Mouse (Mus musculus): ENCODE results near the gene Sv2a.

The Sv2a gene

DNA sequence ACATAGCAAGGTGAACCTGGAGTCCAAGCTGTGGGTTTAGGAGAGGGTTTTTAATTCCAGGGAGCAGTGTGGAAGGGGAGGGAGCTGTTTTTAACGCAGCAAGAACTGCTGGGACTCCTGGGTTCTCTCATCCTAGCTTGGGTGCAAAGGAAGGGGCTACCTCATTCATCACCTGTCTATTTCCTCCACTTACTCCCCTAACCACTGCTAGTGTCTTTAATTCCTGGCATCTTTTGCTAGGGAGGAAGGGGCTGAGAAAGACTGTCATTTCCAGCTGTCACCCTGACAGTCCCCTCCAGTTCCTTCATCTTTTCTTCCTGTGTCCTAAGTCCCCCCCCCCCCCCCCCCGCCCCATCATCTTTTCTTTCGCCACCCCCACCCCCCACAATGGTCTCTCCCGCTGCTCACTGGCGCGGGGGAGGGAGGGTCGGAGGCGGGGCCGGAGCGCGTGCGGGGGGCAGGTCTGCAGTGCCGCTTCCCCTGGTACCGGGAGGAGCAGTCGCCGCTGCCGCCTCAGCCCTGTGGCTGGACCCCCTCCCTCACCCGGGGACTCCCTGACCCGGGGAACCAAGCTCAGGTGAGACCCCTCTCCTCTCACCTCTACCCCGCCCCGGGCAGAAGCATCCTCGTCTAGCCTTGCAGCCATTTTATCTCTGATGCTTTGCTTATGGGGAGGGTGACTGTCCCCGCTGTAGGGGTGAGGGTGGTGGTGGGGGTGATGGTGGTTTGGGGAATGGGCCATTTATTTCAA, at the start of gene Sv2a:
TSS of gene Sv2a (plus strand) at position 425 of the 751 bp plus-strand sequence.
- ChIA-PET CTCF (no interaction called here), POLR2A (interaction anchor here (0.6 to 4.6 kb wide), 14 partner anchors 8 to 237 kb away, joined by 3 to 24 read pairs (median 4); partner anchors contain the start of genes Bola1 (in 1 of the 4), Hist2h2ab (in 1 of the 4), Mtmr11 (in 1 of the 4) and Sf3b4 (in 1 of the 4))

DNA sequence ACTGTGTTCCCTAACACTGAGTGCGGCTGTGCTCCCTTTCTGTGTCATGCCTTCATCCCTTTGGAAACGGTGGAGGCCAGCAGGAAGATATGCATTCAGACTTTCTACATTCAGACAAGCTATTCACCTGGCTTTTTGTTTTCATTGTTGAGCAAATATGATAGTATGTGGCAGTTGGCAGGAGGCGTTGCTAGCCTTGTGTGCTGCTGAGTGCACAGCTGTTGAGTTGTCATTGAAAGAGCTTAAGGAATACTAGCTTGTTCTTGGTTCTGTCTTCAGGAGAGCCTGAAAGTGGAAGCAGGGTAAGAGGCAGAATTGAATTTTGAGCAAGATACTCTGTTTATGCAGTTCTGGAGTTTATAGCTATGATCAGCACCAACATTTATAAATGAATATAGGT, 48.5 kb upstream of the Sv2a start:
- ChIA-PET CTCF (interaction anchor here in 1 of 4 experiments (1.2 to 2.0 kb wide), 2 partner anchors 15 to 52 kb away, joined by 3 to 7 read pairs; no protein-coding TSS in a partner anchor), POLR2A (interaction anchor here in 3 of 4 experiments (0.6 to 1.8 kb wide), 8 partner anchors 14 to 146 kb away, joined by 3 to 6 read pairs (median 3); partner anchors contain the start of genes Mtmr11 (in 1 of the 3) and Vps45 (in 1 of the 3))

DNA sequence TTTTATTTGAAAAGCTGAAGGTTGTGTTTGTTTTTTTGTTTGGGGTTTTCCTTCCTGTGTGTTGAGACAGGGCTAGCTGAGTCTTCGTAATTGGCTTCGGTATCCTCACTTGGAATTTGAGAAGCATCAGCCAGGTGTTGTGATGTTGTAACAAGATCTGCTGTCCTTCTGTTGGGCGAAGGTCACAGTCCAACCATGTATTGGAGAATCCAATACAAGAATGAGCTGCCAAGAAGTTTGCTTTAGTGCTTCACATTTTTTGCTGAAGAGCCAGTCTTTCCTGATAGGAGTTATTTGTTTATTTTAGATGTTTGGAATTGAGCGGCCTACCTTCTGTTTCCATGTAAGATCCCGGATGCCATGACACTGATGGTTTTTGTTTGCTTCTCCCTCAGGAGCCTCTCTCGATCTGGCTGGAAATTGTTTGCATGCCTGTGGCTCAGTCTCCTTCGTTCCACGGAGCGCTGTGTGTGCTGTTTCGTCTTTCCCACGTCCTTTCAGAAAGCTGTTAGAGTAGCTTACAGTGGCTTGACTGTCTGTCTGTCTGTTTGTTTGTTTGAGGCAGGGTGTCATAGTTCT, 47.5 kb upstream of the Sv2a start:
- CTCF ChIA-PET, result interaction anchor here in 3 of 4 experiments (0.6 to 2.0 kb wide), 4 partner anchors 14 to 385 kb away, joined by 3 to 7 read pairs (median 3); no protein-coding TSS in a partner anchor
- POLR2A ChIA-PET, result interaction anchor here in 2 of 4 experiments (0.9 to 1.9 kb wide), 6 partner anchors 13 to 174 kb away, joined by 3 to 6 read pairs (median 3); partner anchors contain the start of genes Mtmr11 (in 1 of the 2) and Vps45 (in 1 of the 2)

DNA sequence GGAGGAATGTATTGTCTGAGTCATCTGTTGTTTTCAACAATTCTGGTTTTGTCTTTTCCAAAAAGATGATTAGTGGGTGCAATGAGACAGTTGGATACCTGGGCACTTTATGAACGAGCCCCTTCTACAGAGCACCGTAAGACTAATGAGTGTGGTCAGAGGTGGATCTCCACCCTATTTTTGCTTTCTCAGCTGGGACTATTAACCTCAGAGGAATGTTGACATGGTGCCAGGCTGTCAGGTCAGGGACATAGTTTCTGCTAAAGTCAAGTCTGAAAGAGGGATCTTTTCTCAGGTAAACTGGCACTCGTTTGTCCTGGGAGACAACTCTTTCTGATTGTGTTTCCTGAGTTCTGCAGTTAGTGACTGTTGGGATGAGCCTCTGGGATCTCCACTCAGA, 45.9 kb upstream of the Sv2a start:
- ChIA-PET CTCF (interaction anchor here in 1 of 4 experiments (0.6 kb wide), 1 partner anchor 1390 kb away, joined by 9 read pairs; no protein-coding TSS in a partner anchor), POLR2A (interaction anchor here in 1 of 4 experiments (0.6 to 0.7 kb wide), 3 partner anchors 33 to 696 kb away, joined by 3 to 4 read pairs (median 3); no protein-coding TSS in a partner anchor)

DNA sequence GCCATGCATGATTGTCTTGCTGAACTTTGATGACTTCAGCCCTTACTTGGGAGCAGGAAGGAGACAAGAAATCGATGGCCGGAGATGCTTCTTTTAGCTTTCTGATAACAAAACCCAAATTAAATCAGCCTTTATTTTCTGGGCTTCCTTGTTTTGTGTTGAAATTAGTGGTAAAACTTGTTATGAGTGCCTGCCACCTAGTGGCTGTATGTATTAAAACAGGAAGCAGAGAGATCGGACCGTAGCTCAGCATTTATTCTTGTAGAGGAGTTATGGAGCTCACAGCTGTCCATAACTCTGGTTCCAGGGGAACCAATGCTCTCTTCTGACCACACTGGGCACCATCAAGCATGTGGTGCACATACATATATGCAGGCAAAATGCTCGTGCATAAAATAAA, 33.0 kb upstream of the Sv2a start:
- CTCF ChIA-PET, result interaction anchor here (0.7 to 2.2 kb wide), 37 partner anchors 10 to 217 kb away, joined by 3 to 21 read pairs (median 4); partner anchors contain the start of gene Mtmr11 (in 1 of the 4)
- POLR2A ChIA-PET, result interaction anchor here in 3 of 4 experiments (0.7 to 1.5 kb wide), 24 partner anchors 12 to 209 kb away, joined by 3 to 6 read pairs (median 3); partner anchors contain the start of genes Mtmr11 (in 1 of the 3) and Otud7b (in 1 of the 3)

DNA sequence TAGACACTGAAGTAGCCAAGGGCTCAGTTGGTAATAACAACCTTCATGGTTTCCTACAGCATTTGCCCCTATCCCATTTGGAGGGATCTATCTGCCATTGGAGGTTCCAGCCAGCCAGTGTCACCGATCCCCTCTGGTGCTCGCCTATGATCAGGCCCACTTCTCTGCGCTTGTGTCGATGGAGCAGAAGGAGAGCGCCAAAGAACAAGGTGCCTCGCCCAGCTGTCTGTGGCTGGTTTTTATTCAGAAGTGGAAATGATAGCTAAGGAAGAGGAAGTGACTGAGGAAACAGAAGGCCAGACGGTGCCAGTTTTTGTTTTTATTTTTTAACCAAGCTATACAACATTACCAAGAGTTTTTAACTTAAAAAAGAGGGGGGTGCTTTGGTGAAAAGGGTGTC, 29.1 kb upstream of the Sv2a start:
- POLR2A ChIA-PET, result interaction anchor here in 2 of 4 experiments (1.0 to 3.0 kb wide), 7 partner anchors 9 to 122 kb away, joined by 3 to 25 read pairs (median 5); partner anchors contain the start of genes Hist2h2ac (in 1 of the 2), Hist2h2be (in 1 of the 2) and Mtmr11 (in 1 of the 2)

DNA sequence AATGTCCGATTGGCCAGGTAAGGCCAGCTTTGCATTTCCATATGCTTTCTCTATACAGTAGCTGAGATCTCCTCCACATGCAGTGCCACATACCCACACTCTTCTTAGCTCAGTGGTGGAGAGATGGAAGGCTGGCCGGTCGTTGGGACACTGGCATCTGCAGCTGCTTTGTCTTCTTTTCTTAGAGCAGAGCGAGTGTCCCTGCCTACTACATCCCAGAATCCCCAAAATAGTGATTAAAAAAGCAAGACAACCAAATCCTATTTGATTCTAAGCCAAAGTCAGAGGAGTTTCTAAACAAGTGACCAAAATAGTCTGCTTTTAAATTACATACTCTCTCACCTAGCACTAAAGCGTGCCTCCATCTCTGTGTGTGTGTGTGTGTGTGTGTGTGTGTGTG, 28.3 kb upstream of the Sv2a start:
- ChIA-PET CTCF (interaction anchor here in 1 of 4 experiments (1.9 kb wide), 1 partner anchor 72 kb away, joined by 4 read pairs; no protein-coding TSS in a partner anchor), POLR2A (interaction anchor here in 2 of 4 experiments (0.9 to 3.0 kb wide), 4 partner anchors 8 to 83 kb away, joined by 3 to 25 read pairs (median 5); partner anchors contain the start of gene Mtmr11 (in 1 of the 2))

More for the DNA sequence above, 29.1 kb upstream of the Sv2a start:
- CTCF ChIA-PET, result no interaction called here

DNA sequence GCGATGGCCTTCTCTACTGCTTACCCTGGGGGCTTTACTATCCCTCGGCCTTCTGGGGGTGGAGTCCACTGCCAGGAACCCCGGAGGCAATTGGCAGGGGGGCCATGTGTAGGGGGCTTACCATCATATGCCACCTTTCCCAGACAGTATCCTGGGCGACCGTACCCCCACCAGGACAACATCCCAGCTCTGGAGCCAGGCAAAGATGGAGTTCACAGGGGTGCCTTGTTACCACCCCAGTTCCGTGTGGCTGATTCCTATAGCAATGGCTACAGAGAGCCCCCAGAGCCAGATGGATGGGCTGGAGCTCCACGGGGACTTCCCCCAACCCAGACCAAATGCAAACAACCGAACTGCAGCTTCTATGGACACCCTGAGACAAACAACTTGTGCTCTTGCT, 25.4 kb upstream of the Sv2a start:
- ChIA-PET POLR2A (interaction anchor here in 3 of 4 experiments (0.5 to 2.9 kb wide), 17 partner anchors 10 to 1193 kb away, joined by 3 to 13 read pairs (median 3); partner anchors contain the start of genes Hist2h2ac (in 2 of the 3), Hist2h2be (in 2 of the 3), Bola1 (in 1 of the 3) and Hist2h2ab (in 1 of the 3)), CTCF (interaction anchor here (0.6 to 1.9 kb wide), 7 partner anchors 62 to 189 kb away, joined by 3 to 6 read pairs (median 3); no protein-coding TSS in a partner anchor)

DNA sequence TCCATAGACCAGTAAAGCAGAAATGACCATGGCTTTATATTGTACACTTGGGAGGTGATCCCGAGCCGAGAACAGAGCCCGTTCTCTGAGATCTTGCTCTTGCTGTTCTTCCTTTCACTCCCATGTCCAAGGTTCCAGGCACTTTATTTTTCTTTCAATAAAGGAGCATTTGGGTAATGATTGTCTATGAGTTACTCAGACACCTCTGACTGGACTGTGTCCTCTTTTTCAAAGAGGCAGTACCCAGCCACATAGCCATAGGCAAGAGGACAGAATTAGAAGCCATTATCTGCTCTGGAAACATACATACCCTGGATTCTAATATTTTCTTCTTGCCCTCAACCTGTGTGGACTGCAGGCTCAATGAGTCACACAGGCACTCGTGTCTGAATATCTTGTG, 21.1 kb upstream of the Sv2a start:
- ChIA-PET POLR2A (interaction anchor here (0.7 to 5.0 kb wide), 27 partner anchors 8 to 624 kb away, joined by 3 to 87 read pairs (median 6); partner anchors contain the start of genes Bola1 (in 3 of the 4), Hist2h2ab (in 3 of the 4), Hist2h2ac (in 2 of the 4) and Hist2h2be (in 2 of the 4)), CTCF (interaction anchor here in 2 of 4 experiments (1.8 to 3.1 kb wide), 3 partner anchors 12 to 79 kb away, joined by 5 to 13 read pairs (median 8); no protein-coding TSS in a partner anchor)

DNA sequence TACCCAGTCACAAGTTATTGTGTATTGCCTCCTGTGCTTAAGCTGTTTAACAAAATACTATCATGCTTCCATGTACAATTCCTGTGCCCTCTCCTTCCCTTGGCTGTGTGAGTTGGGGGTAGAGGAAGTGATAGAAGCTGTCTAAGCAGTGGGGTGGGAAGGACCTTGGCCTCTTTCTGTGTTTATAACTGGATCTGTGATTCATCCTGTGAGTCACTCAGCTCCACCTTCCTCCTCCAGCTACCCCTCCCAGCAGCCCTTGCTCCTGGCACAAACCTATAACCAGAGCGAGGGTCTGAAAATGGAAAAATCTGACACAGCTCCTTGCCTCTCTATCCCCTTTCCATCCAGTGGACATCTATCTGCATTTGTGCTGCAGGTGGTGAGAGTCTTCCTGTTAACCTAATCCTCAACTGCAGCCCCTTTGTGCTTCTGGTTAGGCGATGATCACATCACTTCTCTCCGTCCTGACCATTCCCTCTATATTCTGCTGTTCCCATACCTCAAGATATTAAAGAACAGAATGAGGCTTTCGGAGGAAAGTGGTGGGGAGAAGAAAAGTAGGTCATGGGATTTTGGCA, 20.6 kb upstream of the Sv2a start:
- ChIA-PET POLR2A (interaction anchor here (0.5 to 5.0 kb wide), 82 partner anchors 7 to 625 kb away, joined by 3 to 87 read pairs (median 4); partner anchors contain the start of genes Bola1 (in 3 of the 4), Hist2h2ab (in 3 of the 4), Hist2h2ac (in 3 of the 4) and Hist2h2be (in 3 of the 4)), CTCF (interaction anchor here in 3 of 4 experiments (0.6 to 3.1 kb wide), 5 partner anchors 12 to 353 kb away, joined by 3 to 13 read pairs (median 5); no protein-coding TSS in a partner anchor)

DNA sequence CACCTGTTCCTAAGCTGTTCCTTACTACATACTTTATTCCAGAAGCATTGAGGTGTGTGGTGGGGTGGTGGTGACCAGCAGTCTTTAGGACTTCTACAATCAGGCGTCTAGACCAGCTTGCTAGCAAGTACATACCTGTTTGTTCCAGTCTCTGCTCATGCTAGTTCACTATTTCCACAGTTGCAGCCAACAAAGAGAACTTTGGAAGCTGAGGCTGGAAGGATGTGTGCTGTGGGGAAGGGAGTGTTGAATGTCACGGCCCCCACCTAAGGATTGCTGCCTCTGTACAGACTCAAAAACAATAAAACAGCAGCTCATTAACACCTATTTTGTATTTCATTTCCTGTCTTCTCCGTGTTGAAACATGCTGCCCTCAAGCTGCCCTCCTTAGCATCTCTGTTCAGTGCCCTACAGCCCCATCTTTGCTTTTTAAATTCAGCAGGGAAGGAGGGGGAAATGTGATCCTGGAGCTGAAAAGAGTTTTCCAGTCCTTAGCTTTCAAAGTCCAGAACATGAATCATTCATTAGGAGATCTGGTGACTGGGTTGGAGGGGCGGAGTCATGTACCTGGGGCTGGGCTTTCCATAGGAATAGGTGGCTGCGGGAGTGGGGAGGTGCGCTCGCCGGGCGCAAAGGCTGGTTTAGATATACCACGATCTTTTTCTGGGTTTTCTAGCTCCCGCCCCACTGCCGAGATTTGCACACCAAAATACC, 20.0 kb upstream of the Sv2a start:
- CTCF ChIA-PET, result interaction anchor here (0.6 to 3.1 kb wide), 9 partner anchors 13 to 353 kb away, joined by 3 to 13 read pairs (median 5); no protein-coding TSS in a partner anchor
- POLR2A ChIA-PET, result interaction anchor here (0.6 to 5.0 kb wide), 87 partner anchors 8 to 492 kb away, joined by 3 to 87 read pairs (median 4); partner anchors contain the start of genes Bola1 (in 3 of the 4), Hist2h2ab (in 3 of the 4), Hist2h2ac (in 3 of the 4) and Hist2h2be (in 3 of the 4)

DNA sequence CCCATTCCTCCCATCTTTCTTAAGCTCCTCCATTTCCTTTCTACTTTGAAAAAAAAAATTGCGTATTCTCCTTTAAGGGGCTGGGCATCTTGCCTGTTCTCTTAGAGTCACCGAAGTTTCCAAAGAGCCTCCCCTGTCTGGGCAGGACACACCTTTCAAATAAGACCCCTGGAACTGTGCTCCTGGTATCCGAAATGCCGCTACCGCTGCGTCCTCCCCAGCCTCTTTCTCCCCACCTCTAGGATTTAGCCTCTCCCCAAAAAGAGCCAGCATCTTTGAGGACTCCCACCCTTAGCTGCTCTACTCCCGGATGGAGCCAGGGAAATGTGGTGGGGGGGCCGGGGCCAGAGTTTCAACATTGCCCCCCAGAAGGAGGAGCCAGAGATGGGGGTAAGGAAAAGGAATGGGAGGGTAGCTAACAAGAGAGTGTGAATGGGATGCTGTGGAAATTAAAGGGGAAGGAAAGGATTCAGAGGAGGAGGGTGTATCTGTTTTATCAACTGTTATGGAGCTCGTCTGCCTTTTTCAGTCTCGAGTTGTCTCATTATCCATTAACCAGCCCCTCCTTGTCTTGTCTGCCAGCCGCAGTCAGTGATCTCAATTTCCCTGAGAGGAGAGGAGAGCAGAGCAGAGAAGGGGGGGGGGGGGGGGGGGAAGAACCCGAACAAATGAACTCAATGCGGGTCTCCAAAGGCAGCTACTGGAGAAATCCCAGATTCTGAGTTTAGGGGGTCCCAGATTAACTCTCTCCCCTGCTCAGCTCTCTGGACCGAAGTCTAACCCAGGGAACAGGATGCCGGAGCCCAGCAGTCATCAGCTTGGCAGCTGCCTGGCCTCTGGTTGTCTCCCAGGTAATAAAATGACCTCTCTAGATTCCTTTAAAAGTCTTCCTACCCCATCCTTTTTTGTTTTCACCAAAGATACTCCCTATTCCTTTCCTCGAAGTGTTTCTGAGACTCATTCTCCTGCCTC, 18.8 kb upstream of the Sv2a start, which contains the start of gene Mtmr11:
TSS of gene Mtmr11 (plus strand) at position 136 of the 972 bp plus-strand sequence.
- POLR2A ChIA-PET, result interaction anchor here in 3 of 4 experiments (0.5 to 5.0 kb wide), 54 partner anchors 8 to 360 kb away, joined by 3 to 87 read pairs (median 5); partner anchors contain the start of genes Bola1 (in 3 of the 3), Hist2h2ab (in 3 of the 3), Hist2h2ac (in 2 of the 3) and Hist2h2bb (in 2 of the 3)
- CTCF ChIA-PET, result interaction anchor here (0.6 to 3.1 kb wide), 13 partner anchors 9 to 494 kb away, joined by 3 to 13 read pairs (median 3); no protein-coding TSS in a partner anchor

DNA sequence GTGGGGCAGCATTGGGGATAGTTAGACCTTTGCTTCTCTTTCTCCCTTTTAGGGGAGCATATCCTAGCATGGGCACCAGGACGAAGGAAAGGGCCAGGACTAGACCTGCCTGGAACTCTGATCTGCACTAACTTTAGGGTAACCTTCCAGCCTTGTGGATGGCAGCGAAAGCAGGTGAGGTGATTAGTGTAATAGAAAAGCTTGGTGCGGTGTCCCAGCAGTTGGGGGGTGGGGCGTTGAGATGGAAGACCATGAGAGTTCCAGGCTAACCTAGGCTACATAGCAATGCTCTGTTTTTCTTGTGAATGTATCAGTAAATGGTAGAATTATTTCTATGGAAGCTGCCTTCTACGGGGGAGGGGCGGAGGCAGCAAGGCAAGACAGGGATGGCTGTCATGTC, 17.9 kb upstream of the Sv2a start:
- CTCF ChIA-PET, result interaction anchor here in 2 of 4 experiments (0.6 to 3.1 kb wide), 6 partner anchors 8 to 495 kb away, joined by 3 to 13 read pairs (median 4); no protein-coding TSS in a partner anchor
- POLR2A ChIA-PET, result interaction anchor here in 3 of 4 experiments (0.6 to 5.0 kb wide), 21 partner anchors 9 to 99 kb away, joined by 3 to 87 read pairs (median 5); partner anchors contain the start of genes Bola1 (in 2 of the 3), Hist2h2ab (in 2 of the 3), Hist2h2ac (in 2 of the 3) and Hist2h2be (in 2 of the 3)

DNA sequence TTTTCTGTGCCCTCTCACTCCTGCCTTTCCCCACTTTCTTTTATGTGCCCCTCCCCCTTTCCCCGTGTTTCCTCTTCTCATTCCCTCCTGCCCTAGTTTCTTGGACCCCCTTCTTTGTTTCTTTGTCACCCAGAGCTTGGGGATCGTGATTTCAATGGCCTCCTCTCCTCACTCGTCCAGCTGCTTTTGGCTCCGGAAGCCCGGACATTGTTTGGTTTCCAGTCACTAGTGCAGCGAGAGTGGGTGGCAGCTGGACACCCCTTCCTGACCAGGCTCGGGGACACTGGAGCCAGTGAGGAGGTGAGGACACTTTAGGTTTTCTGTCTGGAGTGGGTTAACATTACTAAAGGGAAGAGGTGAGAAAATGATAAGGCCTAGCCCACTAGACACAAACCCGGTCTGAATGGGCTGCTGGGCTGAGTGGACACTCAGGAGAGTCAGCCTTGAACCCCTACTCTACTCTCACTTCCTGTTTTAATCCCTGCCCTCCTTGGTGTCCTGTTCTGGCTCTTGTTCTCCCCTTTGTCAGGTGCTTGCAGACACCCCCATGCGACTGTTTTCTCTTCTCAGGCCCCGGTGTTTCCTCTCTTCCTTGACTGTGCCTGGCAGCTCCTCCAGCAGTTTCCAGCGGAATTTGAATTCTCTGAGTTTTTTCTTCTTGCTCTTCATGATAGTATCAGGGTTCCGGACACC, 12.3 kb upstream of the Sv2a start:
- CTCF ChIA-PET, result no interaction called here

More for the DNA sequence above, 12.3 kb upstream of the Sv2a start:
- POLR2A ChIA-PET, result interaction anchor here in 3 of 4 experiments (0.6 to 8.1 kb wide), 9 partner anchors 7 to 312 kb away, joined by 3 to 81 read pairs (median 4); partner anchors contain the start of genes Hist2h2ac (in 3 of the 3), Bola1 (in 1 of the 3), Hist2h2ab (in 1 of the 3) and Hist2h2be (in 1 of the 3)
